Mouse (Mus musculus): ENCODE data around the gene Gnaz.
"Not testable (repeated sequence)": the region's sequence is repeated elsewhere in the genome, so short reads cannot be mapped to it uniquely, and the experiment has no call there.

Gnaz gene

GRCm38 (mm10) chr10:75021138-75021537, 54.2 kb downstream of the Gnaz start:
- in situ Hi-C loops (cut with MboI; ENCODE audit: low sequenced_read_pairs) = loop anchor here (10.0 kb wide), 1 partner anchor 86 kb away; no protein-coding TSS in a partner anchor

- in situ Hi-C loops (cut with MboI; ENCODE audit: low sequenced_read_pairs) = loop anchor here (10.0 kb wide), 1 partner anchor 92 kb away; no protein-coding TSS in a partner anchor
Measured at GRCm38 (mm10) chr10:75026491-75026890, 59.5 kb downstream of the Gnaz start.

GRCm38 (mm10) chr10:75028743-75029142, 61.8 kb downstream of the Gnaz start:
- in situ Hi-C loops (cut with MboI; ENCODE audit: low sequenced_read_pairs) = loop anchor here (10.0 kb wide), 1 partner anchor 94 kb away; no protein-coding TSS in a partner anchor

GRCm38 (mm10) chr10:75029677-75030076, 62.7 kb downstream of the Gnaz start:
- in situ Hi-C loops (cut with MboI; ENCODE audit: low sequenced_read_pairs) = loop anchor here (10.0 kb wide), 1 partner anchor 95 kb away; no protein-coding TSS in a partner anchor

GRCm38 (mm10) chr10:75030234-75030633, 63.3 kb downstream of the Gnaz start:
- in situ Hi-C loops (cut with MboI; ENCODE audit: low sequenced_read_pairs) = no loop called here

GRCm38 (mm10) chr10:75031345-75032114, 64.6 kb downstream of the Gnaz start:
- in situ Hi-C loops (cut with MboI; ENCODE audit: low sequenced_read_pairs) = no loop called here

GRCm38 (mm10) chr10:75032395-75032794, 65.4 kb downstream of the Gnaz start, which contains the start of gene Rsph14:
Gene Rsph14 (minus strand): TSS chr10:75032586.
- in situ Hi-C loops (cut with MboI; ENCODE audit: low sequenced_read_pairs) = no loop called here

GRCm38 (mm10) chr10:75036883-75037379, 70.0 kb downstream of the Gnaz start, which contains the start of gene Rab36:
Gene Rab36 (plus strand): TSS chr10:75037058.
- in situ Hi-C loops (cut with MboI; ENCODE audit: low sequenced_read_pairs) = no loop called here

GRCm38 (mm10) chr10:75042060-75042459, 75.1 kb downstream of the Gnaz start:
- in situ Hi-C loops (cut with MboI; ENCODE audit: low sequenced_read_pairs) = not testable (repeated sequence)

- in situ Hi-C loops (cut with MboI; ENCODE audit: low sequenced_read_pairs) = no loop called here
Measured at GRCm38 (mm10) chr10:75044459-75044858, 77.5 kb downstream of the Gnaz start.

- in situ Hi-C loops (cut with MboI; ENCODE audit: low sequenced_read_pairs) = no loop called here
Measured at GRCm38 (mm10) chr10:75045831-75046230, 78.9 kb downstream of the Gnaz start.

GRCm38 (mm10) chr10:75048711-75049110, 81.7 kb downstream of the Gnaz start:
- in situ Hi-C loops (cut with MboI; ENCODE audit: low sequenced_read_pairs) = no loop called here

- in situ Hi-C loops (cut with MboI; ENCODE audit: low sequenced_read_pairs) = no loop called here
Measured at GRCm38 (mm10) chr10:75051364-75052074, 84.5 kb downstream of the Gnaz start.

GRCm38 (mm10) chr10:75052902-75053301, 85.9 kb downstream of the Gnaz start:
- in situ Hi-C loops (cut with MboI; ENCODE audit: low sequenced_read_pairs) = no loop called here

- in situ Hi-C loops (cut with MboI; ENCODE audit: low sequenced_read_pairs) = no loop called here
Measured at GRCm38 (mm10) chr10:75053655-75054054, 86.7 kb downstream of the Gnaz start.

- in situ Hi-C loops (cut with MboI; ENCODE audit: low sequenced_read_pairs) = no loop called here
Measured at GRCm38 (mm10) chr10:75054125-75054524, 87.1 kb downstream of the Gnaz start.

- in situ Hi-C loops (cut with MboI; ENCODE audit: low sequenced_read_pairs) = loop anchor here (5.0 kb wide), 1 partner anchor 97 kb away; no protein-coding TSS in a partner anchor
Measured at GRCm38 (mm10) chr10:75055672-75056071, 88.7 kb downstream of the Gnaz start.

GRCm38 (mm10) chr10:75056255-75056654, 89.3 kb downstream of the Gnaz start:
- in situ Hi-C loops (cut with MboI; ENCODE audit: low sequenced_read_pairs) = loop anchor here (5.0 kb wide), 1 partner anchor 96 kb away; no protein-coding TSS in a partner anchor

- in situ Hi-C loops (cut with MboI; ENCODE audit: low sequenced_read_pairs) = loop anchor here (5.0 kb wide), 1 partner anchor 94 kb away; no protein-coding TSS in a partner anchor
Measured at GRCm38 (mm10) chr10:75058336-75058735, 91.4 kb downstream of the Gnaz start.

GRCm38 (mm10) chr10:75058761-75059395, 91.9 kb downstream of the Gnaz start:
- in situ Hi-C loops (cut with MboI; ENCODE audit: low sequenced_read_pairs) = loop anchor here (5.0 kb wide), 1 partner anchor 93 kb away; no protein-coding TSS in a partner anchor

GRCm38 (mm10) chr10:75059396-75059795, 92.4 kb downstream of the Gnaz start:
- in situ Hi-C loops (cut with MboI; ENCODE audit: low sequenced_read_pairs) = loop anchor here (5.0 kb wide), 1 partner anchor 93 kb away; no protein-coding TSS in a partner anchor
